Mouse (Mus musculus) kidney, embryonic 15.5 days (tissue): ENCODE measurements around the gene Rps6kc1. TPM values are rescaled to one million over a fixed set of nuclear protein-coding genes. Genes with fewer than 3 reads are reported as not detected.

Experiments
- ATAC-seq: fragments of 200-750 bp; cut with Nextera tagmentation; replicated peaks from 2 replicates; pipeline ENCODE4 v1.8.0; 2017; ENCODE audit warnings: moderate TSS enrichment; ENCODE audit not compliant: low FRiP score
- H3K27ac ChIP-seq: fragments of 300-500 bp; sonication (generic); 2 replicates; pipeline ENCODE4 v1.5.1; 2015; ENCODE audit warnings: mild to moderate bottlenecking, inconsistent platforms
- H3K27me3 ChIP-seq: fragments of 300-500 bp; sonication (generic); 2 replicates; pipeline ENCODE4 v1.6.1; 2015; ENCODE audit warnings: inconsistent platforms
- H3K36me3 ChIP-seq: fragments of 300-500 bp; sonication (generic); 2 replicates; pipeline ENCODE4 v1.6.1; 2015; ENCODE audit warnings: inconsistent platforms
- H3K4me1 ChIP-seq: fragments of 300-500 bp; sonication (generic); 2 replicates; pipeline ENCODE4 v1.6.1; 2015; ENCODE audit warnings: inconsistent platforms
- H3K4me2 ChIP-seq: fragments of 300-500 bp; sonication (generic); 2 replicates; pipeline ENCODE4 v1.6.1; 2015; ENCODE audit warnings: moderate library complexity, mild to moderate bottlenecking, inconsistent platforms
- H3K4me3 ChIP-seq: fragments of 300-500 bp; sonication (generic); replicated peaks from 2 replicates; pipeline ENCODE4 v1.5.1; 2015; ENCODE audit warnings: mild to moderate bottlenecking, inconsistent platforms
- H3K9ac ChIP-seq: fragments of 300-500 bp; sonication (generic); 2 replicates; pipeline ENCODE4 v1.6.1; 2015; ENCODE audit warnings: mild to moderate bottlenecking, inconsistent platforms
- H3K9me3 ChIP-seq: fragments of 300-500 bp; sonication (generic); replicated peaks from 2 replicates; pipeline ENCODE4 v1.6.1; 2016; ENCODE audit warnings: inconsistent platforms
- WGBS: fragments of 180-500 bp; shearing (Covaris S2); methylation state at CpG from one replicate; pipeline ENCODE4 v1.1.7; 2015; ENCODE audit warnings: mixed read lengths; 5-methylcytosine and 5-hydroxymethylcytosine counted together
- polyA plus RNA-seq: library from polyadenylated mRNA; unstranded; fragments of >200 nt; fragmentation: Nextera tagmentation; extraction: Ambion mirVana; gene quantifications from 2 replicates; pipeline ENCODE4 v1.2.1, GENCODE M21; 2015

Rps6kc1 gene
- polyA plus RNA-seq, 1 experiment from 2014 or later = 14.8 TPM

- no peak for ATAC-seq
- no peaks in the 10 kb centered on the region for H3K36me3 ChIP-seq
- H3K4me3 ChIP-seq = no peak overlapping the region
- H3K4me2 ChIP-seq = peak overlapping the region; percentile 46
- no peak overlapping the region for H3K9ac ChIP-seq
- H3K4me1 ChIP-seq = peaks cover 10% of the 10 kb centered on the region; the same call in 1 of the 2 replicates
- WGBS = 58% methylated on average over 25 of the region's 25 CpGs
- no peaks in the 10 kb centered on the region for H3K9me3 ChIP-seq
- H3K27ac ChIP-seq = no peak overlapping the region
- peaks cover 3% of the 10 kb centered on the region; the same call in 1 of the 2 replicates for H3K27me3 ChIP-seq
Measured at GRCm38 (mm10) chr1:190682021-190682926, 229.3 kb downstream of the Rps6kc1 start.

DNA sequence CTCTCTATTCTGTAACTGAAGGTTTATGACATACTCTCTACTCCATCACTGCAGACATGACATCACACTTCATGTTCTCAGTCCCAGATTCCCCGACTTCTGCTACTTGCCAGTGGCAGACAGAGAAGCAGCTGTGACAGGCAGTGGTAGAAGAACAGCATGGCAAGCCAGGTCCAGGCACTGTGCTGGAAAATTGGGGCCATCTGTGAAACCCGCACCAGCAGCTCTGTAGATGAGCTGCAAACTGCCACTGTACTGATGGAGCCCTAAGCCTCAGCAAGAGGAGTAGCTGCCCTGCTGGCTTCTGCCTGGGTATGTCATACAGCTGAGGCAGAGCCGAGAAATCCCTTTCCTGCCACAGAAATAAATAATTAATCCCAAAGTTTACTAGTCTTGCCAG is 236.1 kb downstream of the Rps6kc1 start:
- Histone ChIP-seq H3K4me3 (no peak overlapping the region), H3K9me3 (no peaks in the 10 kb centered on the region), H3K27me3 (peaks cover 3% of the 10 kb centered on the region; the same call in 1 of the 2 replicates), H3K4me2 (no peak overlapping the region), H3K27ac (no peak overlapping the region), H3K9ac (no peak overlapping the region), H3K4me1 (no peaks in the 10 kb centered on the region), H3K36me3 (no peaks in the 10 kb centered on the region)
- ATAC-seq = no peak
- WGBS = 83% methylated on average over 3 of the region's 3 CpGs

- no peak for ATAC-seq
- Histone ChIP-seq H3K9me3 (no peaks in the 10 kb centered on the region), H3K27ac (no peak overlapping the region), H3K36me3 (no peaks in the 10 kb centered on the region), H3K27me3 (0 out of 2 replicates have a peak, but pooled peaks cover 3% of the 10 kb centered on the region), H3K4me2 (no peak overlapping the region), H3K4me1 (peaks cover 12% of the 10 kb centered on the region; the same call in 1 of the 2 replicates), H3K9ac (no peak overlapping the region), H3K4me3 (no peak overlapping the region)
- 71% methylated on average over 10 of the region's 10 CpGs for WGBS
Measured at GRCm38 (mm10) chr1:190669099-190669498, 242.5 kb downstream of the Rps6kc1 start.

DNA sequence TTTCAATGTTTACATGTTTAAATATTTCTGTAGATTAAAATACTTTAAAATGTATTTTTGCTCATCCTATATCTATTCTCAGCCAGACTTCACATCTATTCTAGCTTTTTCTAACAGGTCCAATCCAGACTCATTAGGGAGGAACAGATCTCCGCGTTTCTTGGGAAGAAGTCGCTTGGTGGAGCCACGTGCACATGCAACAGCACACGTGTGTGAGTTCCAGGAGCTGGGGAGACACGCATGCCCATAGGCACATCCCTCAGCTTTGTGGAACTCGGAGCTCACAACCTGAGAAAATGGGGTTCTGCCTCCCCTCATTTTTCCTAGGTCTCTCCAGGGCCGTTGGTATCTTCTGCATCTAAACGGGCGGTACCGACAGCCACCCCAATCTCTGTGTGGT is 243.7 kb downstream of the Rps6kc1 start:
- Histone ChIP-seq H3K36me3 (no peaks in the 10 kb centered on the region), H3K9ac (no peak overlapping the region), H3K4me2 (no peak overlapping the region), H3K4me1 (peaks cover 12% of the 10 kb centered on the region; the same call in 1 of the 2 replicates), H3K4me3 (no peak overlapping the region), H3K27me3 (0 out of 2 replicates have a peak, but pooled peaks cover 3% of the 10 kb centered on the region), H3K27ac (no peak overlapping the region), H3K9me3 (no peaks in the 10 kb centered on the region)
- no peak for ATAC-seq
- WGBS = 94% methylated on average over 11 of the region's 11 CpGs

DNA sequence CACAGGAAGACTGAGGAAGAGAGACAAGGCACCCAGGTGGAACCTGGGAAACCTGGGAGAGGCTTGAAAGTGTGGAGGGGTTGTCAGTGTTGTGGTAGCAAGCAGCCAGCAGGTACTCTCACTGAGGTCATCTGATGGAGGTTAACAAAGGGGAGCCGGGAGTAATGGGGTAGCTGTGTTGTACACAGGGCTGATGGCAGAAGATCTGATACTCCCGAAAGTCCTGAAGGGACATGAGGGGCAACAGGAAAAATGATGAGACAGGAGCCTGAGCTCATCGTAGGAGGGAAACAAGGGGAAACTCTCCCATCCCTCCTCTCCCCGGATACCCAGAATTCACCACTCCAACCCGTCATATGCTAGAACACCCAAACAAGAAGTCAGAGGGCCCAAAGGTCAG is 244.2 kb downstream of the Rps6kc1 start:
- Histone ChIP-seq H3K4me2 (no peak overlapping the region), H3K4me3 (no peak overlapping the region), H3K4me1 (peaks cover 12% of the 10 kb centered on the region; the same call in 1 of the 2 replicates), H3K27me3 (0 out of 2 replicates have a peak, but pooled peaks cover 3% of the 10 kb centered on the region), H3K9me3 (no peaks in the 10 kb centered on the region), H3K36me3 (no peaks in the 10 kb centered on the region), H3K27ac (no peak overlapping the region), H3K9ac (no peak overlapping the region)
- WGBS = 77% methylated on average over 5 of the region's 5 CpGs
- ATAC-seq = no peak

DNA sequence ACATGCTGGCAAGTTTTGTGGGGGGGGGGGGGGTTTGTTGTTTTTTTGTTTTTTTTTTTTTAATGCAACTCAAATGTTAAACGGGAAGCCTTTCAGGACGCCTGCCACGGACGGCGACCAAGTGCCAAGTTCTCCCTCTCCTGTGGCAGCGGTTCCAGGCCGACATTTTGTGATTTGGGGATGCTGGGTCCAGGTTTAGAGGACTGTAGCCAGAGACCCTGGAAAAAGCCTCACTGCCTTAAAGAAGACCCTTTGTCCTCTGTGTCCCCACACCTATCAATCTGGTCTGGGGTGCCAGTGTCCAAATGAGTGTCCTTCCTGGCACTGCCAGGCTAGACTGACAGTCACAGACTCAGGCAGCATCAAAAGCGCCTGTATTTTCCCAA is 246.1 kb downstream of the Rps6kc1 start:
- 0 out of 2 replicates have a peak, but pooled peaks cover 3% of the 10 kb centered on the region for H3K27me3 ChIP-seq
- H3K4me2 ChIP-seq = no peak overlapping the region
- no peak overlapping the region for H3K9ac ChIP-seq
- no peaks in the 10 kb centered on the region for H3K9me3 ChIP-seq
- no peak for ATAC-seq
- no peak overlapping the region for H3K4me3 ChIP-seq
- H3K36me3 ChIP-seq = no peaks in the 10 kb centered on the region
- 85% methylated on average over 8 of the region's 8 CpGs for WGBS
- H3K4me1 ChIP-seq = peaks cover 12% of the 10 kb centered on the region; the same call in 1 of the 2 replicates
- no peak overlapping the region for H3K27ac ChIP-seq

GRCm38 (mm10) chr1:190664767-190665489 is 246.6 kb downstream of the Rps6kc1 start:
- H3K9me3 ChIP-seq = no peaks in the 10 kb centered on the region
- no peak for ATAC-seq
- no peak overlapping the region for H3K4me2 ChIP-seq
- peaks cover 12% of the 10 kb centered on the region; the same call in 1 of the 2 replicates for H3K4me1 ChIP-seq
- no peak overlapping the region for H3K9ac ChIP-seq
- no peak overlapping the region for H3K27ac ChIP-seq
- 77% methylated on average over 21 of the region's 21 CpGs for WGBS
- H3K4me3 ChIP-seq = no peak overlapping the region
- no peaks in the 10 kb centered on the region for H3K36me3 ChIP-seq
- 0 out of 2 replicates have a peak, but pooled peaks cover 3% of the 10 kb centered on the region for H3K27me3 ChIP-seq

- Histone ChIP-seq H3K9me3 (no peaks in the 10 kb centered on the region), H3K27me3 (0 out of 2 replicates have a peak, but pooled peaks cover 3% of the 10 kb centered on the region), H3K4me1 (peaks cover 9% of the 10 kb centered on the region; the same call in 1 of the 2 replicates), H3K9ac (no peak overlapping the region), H3K36me3 (no peaks in the 10 kb centered on the region), H3K4me2 (no peak overlapping the region), H3K4me3 (no peak overlapping the region), H3K27ac (no peak overlapping the region)
- ATAC-seq = no peak
- 82% methylated on average over 4 of the region's 4 CpGs for whole genome bisulfite sequencing
Measured at GRCm38 (mm10) chr1:190663996-190664395, 247.6 kb downstream of the Rps6kc1 start.

DNA sequence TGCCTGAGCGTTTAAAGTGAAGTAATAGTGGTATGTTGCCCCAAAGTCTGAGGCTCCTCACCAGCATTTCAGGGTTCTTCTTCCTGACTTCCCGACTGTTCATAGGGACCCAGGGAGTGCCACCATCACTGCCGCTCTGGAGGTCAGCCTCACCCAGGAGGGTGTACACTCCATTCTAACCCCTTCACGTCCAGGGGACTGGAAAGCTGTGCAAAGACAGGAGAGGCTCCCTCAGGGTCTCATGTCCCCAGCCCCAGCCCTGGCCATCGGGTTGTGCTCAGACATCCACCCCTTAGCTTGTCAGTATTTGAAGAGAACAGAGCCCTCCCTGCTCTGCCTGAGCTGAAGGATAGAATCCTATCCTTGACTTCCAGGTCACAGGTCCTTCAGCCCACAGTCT is 248.8 kb downstream of the Rps6kc1 start:
- WGBS = 79% methylated on average over 5 of the region's 5 CpGs
- no peak overlapping the region for H3K4me2 ChIP-seq
- no peak overlapping the region for H3K27ac ChIP-seq
- H3K9ac ChIP-seq = no peak overlapping the region
- no peak overlapping the region for H3K4me3 ChIP-seq
- 0 out of 2 replicates have a peak, but pooled peaks cover 5% of the 10 kb centered on the region for H3K27me3 ChIP-seq
- no peaks in the 10 kb centered on the region for H3K36me3 ChIP-seq
- no peak for ATAC-seq
- H3K9me3 ChIP-seq = no peaks in the 10 kb centered on the region
- H3K4me1 ChIP-seq = peaks cover 8% of the 10 kb centered on the region; the same call in 1 of the 2 replicates

- ATAC-seq = no peak
- H3K4me3 ChIP-seq = no peak overlapping the region
- no peaks in the 10 kb centered on the region for H3K36me3 ChIP-seq
- 0 out of 2 replicates have a peak, but pooled peaks cover 6% of the 10 kb centered on the region for H3K27me3 ChIP-seq
- peaks cover 8% of the 10 kb centered on the region; the same call in 1 of the 2 replicates for H3K4me1 ChIP-seq
- H3K9me3 ChIP-seq = no peaks in the 10 kb centered on the region
- H3K27ac ChIP-seq = no peak overlapping the region
- 70% methylated on average over 4 of the region's 4 CpGs for WGBS
- no peak overlapping the region for H3K4me2 ChIP-seq
- H3K9ac ChIP-seq = no peak overlapping the region
Measured at GRCm38 (mm10) chr1:190661764-190662163, 249.8 kb downstream of the Rps6kc1 start.

GRCm38 (mm10) chr1:190661249-190661648 is 250.3 kb downstream of the Rps6kc1 start:
- ATAC-seq = no peak
- no peak overlapping the region for H3K4me2 ChIP-seq
- H3K27ac ChIP-seq = no peak overlapping the region
- H3K4me1 ChIP-seq = peaks cover 8% of the 10 kb centered on the region; the same call in 1 of the 2 replicates
- H3K9ac ChIP-seq = no peak overlapping the region
- 0 out of 2 replicates have a peak, but pooled peaks cover 3% of the 10 kb centered on the region for H3K27me3 ChIP-seq
- no peaks in the 10 kb centered on the region for H3K9me3 ChIP-seq
- 85% methylated on average over 15 of the region's 15 CpGs for WGBS
- no peak overlapping the region for H3K4me3 ChIP-seq
- no peaks in the 10 kb centered on the region for H3K36me3 ChIP-seq
